Mouse (Mus musculus) adrenal gland, adult 2 months (tissue): Measurements from ENCODE around the gene Robo4. TPM values are rescaled to one million over a fixed set of nuclear protein-coding genes. Genes with fewer than 3 reads are reported as not detected.

Experiments used
- DNase-seq: peaks from one replicate; pipeline ENCODE4 v3.0.0; 2021
- long read RNA-seq: library from polyadenylated mRNA; stranded (forward); transcript quantifications from one replicate; pipeline ENCODE4 v2.0.0, GENCODE M21; 2021
- polyA plus RNA-seq: library from polyadenylated mRNA; depleted of rRNA; stranded (reverse); fragments of >200 nt; gene quantifications from 2 replicates; pipeline ENCODE4 v1.2.3, GENCODE M21; 2012; rRNA removed
- total RNA-seq, 2 experiments: library from RNA; stranded (reverse); gene quantifications; 2 replicates each; pipeline ENCODE4 v1.2.3; 2021

The Robo4 gene
- total RNA-seq (10 to 100 TPM; 17.3 to 27.0 TPM), polyA plus RNA-seq (47.5 and 54.0 TPM in 2 replicates)
- long read RNA-seq, partial matches to known transcripts: 17 of 20 reads
- long read RNA-seq, other reads (novel, unspliced or antisense): 2 of 20 reads

GRCm38 (mm10) chr9:37401802-37402201 is at the start of gene Robo4:
Gene Robo4 (plus strand): TSS chr9:37401897.
- peak; percentile 51 for DNase-seq

GRCm38 (mm10) chr9:37354485-37354884 is 47.2 kb upstream of the Robo4 start:
- no peak for DNase-seq

GRCm38 (mm10) chr9:37358713-37359330 is 42.9 kb upstream of the Robo4 start:
- DNase-seq: no peak

- peak; percentile 56 for DNase-seq
Observed at GRCm38 (mm10) chr9:37359331-37360220, 42.1 kb upstream of the Robo4 start.

- no peak for DNase-seq
Observed at GRCm38 (mm10) chr9:37362084-37362483, 39.6 kb upstream of the Robo4 start.

- DNase-seq: no peak
Observed at GRCm38 (mm10) chr9:37362881-37363280, 38.8 kb upstream of the Robo4 start.

GRCm38 (mm10) chr9:37363551-37363950 is 38.1 kb upstream of the Robo4 start:
- DNase-seq: no peak

GRCm38 (mm10) chr9:37364392-37364791 is 37.3 kb upstream of the Robo4 start:
- DNase-seq: no peak

GRCm38 (mm10) chr9:37365706-37366105 is 36.0 kb upstream of the Robo4 start:
- peak; percentile 46 for DNase-seq

GRCm38 (mm10) chr9:37367301-37368080 is 34.2 kb upstream of the Robo4 start, which contains the start of gene Hepacam:
Gene Hepacam (plus strand): TSS chr9:37367351.
- no peak for DNase-seq

- no peak for DNase-seq
Observed at GRCm38 (mm10) chr9:37368081-37368830, 33.4 kb upstream of the Robo4 start.

- DNase-seq: peak; percentile 32
Observed at GRCm38 (mm10) chr9:37368860-37369259, 32.8 kb upstream of the Robo4 start.

- DNase-seq: no peak
Observed at GRCm38 (mm10) chr9:37371232-37371801, 30.4 kb upstream of the Robo4 start.

GRCm38 (mm10) chr9:37375718-37376117 is 26.0 kb upstream of the Robo4 start:
- no peak for DNase-seq

- no peak for DNase-seq
Observed at GRCm38 (mm10) chr9:37383161-37383560, 18.5 kb upstream of the Robo4 start.

- peak; percentile 68 for DNase-seq
Observed at GRCm38 (mm10) chr9:37384284-37385182, 17.2 kb upstream of the Robo4 start.

GRCm38 (mm10) chr9:37390891-37391290 is 10.8 kb upstream of the Robo4 start:
- DNase-seq: no peak

GRCm38 (mm10) chr9:37392071-37392470 is 9.6 kb upstream of the Robo4 start:
- DNase-seq: no peak

- DNase-seq: no peak
Observed at GRCm38 (mm10) chr9:37393482-37394131, 8.1 kb upstream of the Robo4 start.
